Mouse (Mus musculus) skeletal muscle tissue, postnatal 0 days (tissue): Measurements from ENCODE around the gene Ero1l. TPM values are rescaled to one million over a fixed set of nuclear protein-coding genes. Genes with fewer than 3 reads are reported as not detected.

Experiments used
- polyA plus RNA-seq: library from polyadenylated mRNA; unstranded; fragments of >200 nt; fragmentation: Nextera tagmentation; extraction: Ambion mirVana; gene quantifications from 2 replicates; pipeline ENCODE4 v1.2.1, GENCODE M21; 2015

Ero1l gene
- polyA plus RNA-seq, result 16.1 and 18.7 TPM in 2 replicates

DNA sequence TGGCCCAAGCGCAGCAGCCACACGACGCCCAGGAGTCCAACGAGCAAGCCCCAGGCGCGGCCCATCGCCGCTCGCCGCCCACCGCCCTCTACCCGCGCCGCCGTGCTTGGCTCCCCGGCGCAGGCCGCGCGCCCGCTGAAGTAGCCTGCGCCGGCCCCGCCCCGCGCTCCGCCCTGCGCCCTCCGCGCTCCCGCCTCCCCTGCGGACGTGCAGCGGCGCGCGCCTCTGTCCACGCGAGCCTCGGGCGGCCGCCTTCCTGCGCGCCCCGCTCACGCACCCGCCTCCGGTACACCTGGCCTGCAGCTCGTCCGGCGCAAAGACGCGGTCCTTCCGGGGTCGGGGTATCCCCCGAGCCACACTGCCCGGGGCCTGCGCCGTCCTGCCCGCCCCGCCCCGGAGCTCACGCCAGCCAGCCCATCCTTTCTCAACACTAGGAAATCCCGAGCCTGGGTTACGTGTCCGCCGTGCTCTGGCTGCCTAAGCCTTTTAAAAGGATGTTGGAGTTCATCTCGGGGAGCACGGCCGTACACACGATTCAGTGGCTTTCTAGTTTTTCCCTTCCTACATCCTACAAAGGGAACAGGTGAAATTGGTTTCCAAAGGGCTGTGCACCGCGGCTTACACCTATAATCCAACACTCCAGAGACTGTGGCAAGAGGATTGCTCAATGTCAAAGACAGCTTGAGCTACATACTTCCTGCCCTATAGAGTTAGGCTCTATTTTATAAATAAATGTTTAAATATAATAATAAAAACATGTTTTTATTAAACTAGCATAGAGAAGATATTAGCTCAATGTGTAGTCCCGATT lies at the start of gene Ero1l:
TSS of gene Ero1l (minus strand) at position 346 of the 811 bp plus-strand sequence.

DNA sequence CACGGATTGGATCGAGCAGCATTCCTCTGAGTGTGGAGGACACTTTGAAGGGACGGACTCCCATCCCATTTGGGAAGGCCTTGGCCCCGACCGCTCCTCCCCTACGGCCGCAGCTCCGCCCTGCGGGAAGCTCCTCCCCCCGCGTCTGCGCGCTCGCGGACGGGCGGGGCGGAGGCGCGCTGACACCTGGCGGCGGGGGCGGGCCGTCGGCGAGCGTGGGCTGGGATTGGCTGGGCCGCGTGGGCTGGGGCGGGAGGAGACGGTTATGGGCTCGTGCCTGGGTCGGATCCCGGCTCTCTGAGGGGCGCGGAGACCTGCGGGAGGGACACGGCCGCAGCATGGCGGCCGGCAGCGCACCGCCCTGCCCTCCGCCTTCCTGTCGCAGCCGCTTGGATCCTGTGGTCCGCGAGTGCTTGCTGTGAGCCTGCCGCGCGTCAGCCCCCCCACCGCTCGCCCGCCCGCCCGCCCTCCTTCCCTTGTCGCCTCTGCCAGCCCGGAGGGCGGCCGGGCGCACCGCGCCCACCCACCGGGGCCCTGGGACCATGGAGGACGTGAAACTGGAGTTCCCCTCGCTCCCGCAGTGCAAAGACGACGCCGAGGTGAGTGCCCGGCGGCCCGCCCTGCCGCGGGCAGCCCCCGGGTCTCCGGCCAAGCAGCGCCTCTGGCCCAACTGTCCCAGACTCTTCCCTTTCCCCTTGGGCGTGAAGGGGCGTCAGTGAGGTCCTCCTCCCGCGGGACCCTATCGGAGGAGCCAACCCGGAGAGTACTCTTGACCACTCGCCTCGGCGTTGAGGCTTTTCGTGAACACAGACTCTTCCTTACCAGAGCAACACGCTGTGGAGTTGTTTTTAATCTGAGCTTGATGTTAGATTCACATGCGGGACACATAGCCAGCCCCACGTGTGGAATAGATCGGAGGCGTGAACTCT lies 32.6 kb upstream of the Ero1l start, which contains the start of gene Styx:
TSS of gene Styx (plus strand) at position 163 of the 929 bp plus-strand sequence.

DNA sequence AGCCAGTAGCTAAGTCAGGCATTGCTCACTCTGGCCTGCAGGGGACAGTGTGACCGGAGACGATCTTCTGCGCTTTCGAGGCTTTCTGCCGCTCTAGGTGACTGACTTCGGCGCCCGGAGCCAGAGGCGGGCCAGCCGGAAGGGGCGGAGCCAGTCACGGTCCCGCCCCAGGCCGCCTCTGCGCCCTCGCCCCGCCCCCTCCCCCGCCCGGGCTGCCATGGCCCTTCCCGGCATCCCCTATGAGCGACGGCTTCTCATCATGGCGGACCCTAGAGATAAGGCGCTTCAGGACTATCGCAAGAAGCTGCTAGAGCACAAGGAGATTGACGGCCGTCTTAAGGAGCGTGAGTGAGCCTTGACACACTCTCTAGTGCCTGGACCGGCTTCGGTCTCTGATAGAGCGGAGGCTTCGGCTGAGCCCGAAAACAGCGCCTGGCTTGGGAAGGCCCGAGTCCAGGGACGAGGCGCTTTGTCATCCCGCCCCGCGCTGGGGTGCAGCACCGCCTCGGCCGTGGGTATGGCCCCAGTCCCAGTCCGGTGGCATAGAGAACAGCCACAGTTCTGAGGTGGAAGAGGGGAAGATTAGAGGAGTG lies 11.1 kb upstream of the Ero1l start, which contains the start of gene Psmc6:
TSS of gene Psmc6 (plus strand) at position 200 of the 593 bp plus-strand sequence.

Other genes with a start within 250 kb of the Ero1l start
- gene Gpr137c, start 99.1 kb downstream of the Ero1l start, polyA plus RNA-seq, result 0.57 and 1.3 TPM in 2 replicates
- 6.0 and 7.4 TPM in 2 replicates for gene Txndc16, start 98.4 kb downstream of the Ero1l start, polyA plus RNA-seq
- gene Psmc6, start 11.0 kb upstream of the Ero1l start, polyA plus RNA-seq, result 117 and 122 TPM in 2 replicates
- 62.1 and 66.4 TPM in 2 replicates for gene Styx, start 32.3 kb upstream of the Ero1l start, polyA plus RNA-seq
- 22.8 and 23.3 TPM in 2 replicates for gene Gnpnat1, start 86.1 kb upstream of the Ero1l start, polyA plus RNA-seq
- 186 and 202 TPM in 2 replicates for gene Fermt2, start 211.3 kb upstream of the Ero1l start, polyA plus RNA-seq